Mouse (Mus musculus): ENCODE measurements around the gene Nlrc5.
"Not testable (repeated sequence)": the region's sequence is repeated elsewhere in the genome, so short reads cannot be mapped to it uniquely, and the experiment has no call there.

GRCm38 (mm10) chr8:94452991-94453390 is 18.8 kb downstream of the Nlrc5 start:
- not testable (repeated sequence) for TF ChIP-seq GATA1 (IDR thresholded peaks at IDR 0.05; ENCODE audit: borderline replicate concordance, low read length); FLI1 (IDR thresholded peaks at IDR 0.05; ENCODE audit: low read length)

All from megakaryocyte, embryonic 14.5 days (primary cell).